Mouse (Mus musculus) kidney, postnatal 36 days (tissue): ENCODE data around the gene Hs1bp3.

Experiments
- DNase-seq, 2 experiments: peaks; one replicate each; pipeline ENCODE4 v3.0.0; 2021 to 2022; ENCODE audit warnings: mixed read lengths in 2 of 2

Gene Hs1bp3

DNA sequence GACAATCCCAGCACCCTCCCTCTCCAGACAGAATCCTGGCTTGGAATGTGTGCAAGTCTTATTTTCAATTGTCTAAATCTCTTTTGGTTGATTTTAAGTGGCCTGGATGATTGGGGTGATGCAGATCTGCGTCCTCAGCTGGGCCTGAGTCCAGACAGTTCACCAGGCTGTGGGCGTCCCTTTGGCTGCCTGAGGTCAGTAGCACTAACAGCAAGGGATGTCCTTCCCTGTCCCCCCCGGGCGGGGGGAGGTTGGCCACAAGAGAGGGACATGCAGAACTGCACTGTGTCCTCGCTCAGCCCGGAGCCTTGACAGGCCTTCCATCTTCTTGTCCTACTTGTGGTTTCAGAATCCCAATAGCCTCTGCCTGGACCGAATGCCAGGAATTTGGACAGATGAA, 52.1 kb downstream of the Hs1bp3 start:
- DNase-seq = peak; percentile 70 to 77

GRCm38 (mm10) chr12:8365905-8366576, 52.8 kb downstream of the Hs1bp3 start:
- no peak for DNase-seq

DNA sequence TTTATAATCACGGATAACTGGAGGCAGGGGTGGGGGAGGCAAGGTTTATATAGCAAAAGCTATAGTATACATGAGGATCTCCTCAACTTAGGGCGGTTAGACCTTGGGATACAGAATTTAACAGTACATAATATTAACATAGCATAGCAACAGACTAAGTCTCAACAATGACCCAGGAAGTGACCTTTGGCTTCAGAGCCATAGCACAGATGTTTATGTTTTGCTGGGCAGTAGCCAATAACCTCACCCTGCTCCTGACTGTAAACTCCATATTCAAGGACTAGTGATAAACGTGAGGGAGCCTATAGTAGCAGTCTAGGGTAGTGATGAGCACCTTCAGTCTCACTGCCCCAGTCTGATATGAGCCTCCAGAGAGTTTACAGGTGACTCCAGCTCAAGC, 53.5 kb downstream of the Hs1bp3 start:
- no peak for DNase-seq

DNA sequence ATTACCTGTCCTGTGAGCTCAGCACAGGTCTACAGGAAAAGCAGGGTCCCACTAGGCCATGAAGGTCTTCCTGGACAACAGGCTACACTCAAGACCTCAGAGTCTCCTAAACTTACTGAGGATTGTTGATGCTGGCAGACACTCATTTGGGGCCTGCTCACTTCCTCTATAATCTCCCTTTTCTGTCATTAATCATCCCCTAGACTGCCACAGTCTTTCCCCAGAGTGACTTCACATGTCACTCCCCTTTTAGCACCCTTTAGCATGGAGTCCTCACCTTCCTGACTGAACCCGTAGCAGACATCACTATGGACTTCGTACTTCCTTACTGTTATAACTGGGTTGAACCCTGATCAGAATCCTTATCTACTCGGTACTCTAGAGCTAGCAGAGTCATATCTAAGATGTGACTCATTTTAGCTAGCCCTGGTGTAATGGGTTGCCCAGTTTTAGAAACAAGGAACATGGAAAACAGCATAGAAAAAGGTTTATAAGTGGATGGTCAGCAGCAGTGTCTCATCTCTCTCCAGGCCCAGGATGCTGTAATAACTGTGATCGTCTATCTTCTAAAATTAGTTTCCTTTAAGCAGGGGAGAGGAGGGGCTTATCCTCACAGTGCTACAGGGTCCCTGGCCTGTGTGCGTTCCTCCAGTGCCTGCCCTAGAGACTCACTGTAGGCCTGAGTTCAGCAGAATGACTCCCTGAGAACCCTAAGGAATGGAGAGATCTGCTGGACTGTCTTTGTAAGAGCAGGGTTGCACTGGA, 58.7 kb downstream of the Hs1bp3 start:
- no peak for DNase-seq

DNA sequence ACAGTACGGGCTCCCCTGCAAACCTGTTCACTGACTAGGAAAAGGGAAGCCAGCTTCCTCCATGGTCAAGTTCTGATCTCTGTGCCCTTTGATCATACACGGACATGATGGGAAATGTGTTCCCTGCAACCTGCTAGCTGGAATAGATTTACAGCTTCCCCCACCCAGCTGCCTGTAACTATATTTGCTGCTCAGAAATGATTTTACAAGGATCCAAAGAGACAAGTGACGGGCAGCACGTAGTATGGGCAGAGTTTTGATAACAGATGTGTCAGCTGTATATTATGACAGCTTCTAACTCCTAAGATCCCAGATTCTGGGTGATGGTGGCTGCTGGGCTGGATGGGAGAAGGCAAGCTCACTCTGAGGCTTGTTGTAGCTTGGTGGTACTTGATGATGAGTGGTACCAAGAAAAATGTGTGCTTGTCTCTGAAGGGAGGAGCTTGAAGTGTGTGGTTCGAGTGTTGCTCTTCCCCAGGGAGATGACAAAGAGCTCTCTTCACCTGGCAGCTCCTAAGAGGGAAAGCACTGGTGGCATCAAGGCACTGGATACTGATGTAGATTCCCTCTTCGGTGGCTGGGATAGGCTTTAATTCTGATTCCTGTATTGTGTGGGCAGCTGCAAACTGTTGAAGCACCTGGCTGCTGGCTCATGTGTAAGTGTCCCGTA, 59.4 kb downstream of the Hs1bp3 start:
- no peak for DNase-seq

- peak; percentile 55 to 71 for DNase-seq
Observed at GRCm38 (mm10) chr12:8373741-8374140, 60.5 kb downstream of the Hs1bp3 start.

- DNase-seq = no peak
Observed at GRCm38 (mm10) chr12:8377169-8377568, 63.9 kb downstream of the Hs1bp3 start.

GRCm38 (mm10) chr12:8377955-8378620, 64.9 kb downstream of the Hs1bp3 start:
- DNase-seq = no peak

GRCm38 (mm10) chr12:8379795-8380521, 66.7 kb downstream of the Hs1bp3 start:
- DNase-seq = peak; percentile 94 to 98

DNA sequence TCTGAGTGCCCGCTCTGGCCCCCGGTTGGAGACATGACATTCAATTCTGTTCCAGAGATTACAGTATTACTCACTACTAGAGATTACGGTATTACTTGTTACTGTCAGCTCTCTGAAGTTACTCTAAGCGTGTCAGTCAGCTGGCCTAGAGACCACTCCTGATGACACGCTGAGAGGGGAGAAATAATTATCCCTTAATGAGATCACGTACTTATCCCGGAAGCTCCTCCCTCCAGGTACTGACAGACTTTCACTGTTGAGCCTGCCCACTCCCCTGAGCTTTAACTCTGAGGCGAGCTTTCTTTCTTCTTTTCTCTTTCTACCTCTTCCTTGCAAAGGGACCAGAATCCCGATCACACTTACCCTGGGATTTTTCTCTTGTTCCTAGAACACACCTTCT, 67.7 kb downstream of the Hs1bp3 start:
- DNase-seq = no peak

GRCm38 (mm10) chr12:8381940-8382339, 68.7 kb downstream of the Hs1bp3 start:
- DNase-seq = no peak

- no peak for DNase-seq
Observed at GRCm38 (mm10) chr12:8383822-8384221, 70.6 kb downstream of the Hs1bp3 start.

GRCm38 (mm10) chr12:8386451-8387011, 73.3 kb downstream of the Hs1bp3 start:
- DNase-seq = peak; percentile 50 to 55

DNA sequence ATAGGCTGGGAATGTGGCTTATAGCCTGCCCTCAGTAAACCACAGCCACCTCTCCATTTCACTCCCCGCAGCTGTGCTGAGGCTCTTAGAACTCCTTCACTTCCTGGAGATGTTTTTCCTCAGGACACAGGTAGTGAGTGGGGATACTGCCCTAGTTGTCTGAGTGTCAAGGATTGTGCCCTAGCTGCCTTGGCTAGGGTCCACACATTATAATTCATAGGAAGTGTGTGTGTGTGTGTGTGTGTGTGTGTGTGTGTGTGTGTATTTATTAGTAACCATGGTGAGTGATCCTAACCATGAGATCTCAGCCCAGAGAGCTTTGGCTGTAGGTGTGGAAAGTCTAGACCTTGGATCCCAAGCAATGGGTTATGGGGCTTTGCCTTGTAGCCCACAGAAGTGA, 74.0 kb downstream of the Hs1bp3 start:
- no peak for DNase-seq

- DNase-seq = no peak
Observed at GRCm38 (mm10) chr12:8388529-8389414, 75.5 kb downstream of the Hs1bp3 start.

DNA sequence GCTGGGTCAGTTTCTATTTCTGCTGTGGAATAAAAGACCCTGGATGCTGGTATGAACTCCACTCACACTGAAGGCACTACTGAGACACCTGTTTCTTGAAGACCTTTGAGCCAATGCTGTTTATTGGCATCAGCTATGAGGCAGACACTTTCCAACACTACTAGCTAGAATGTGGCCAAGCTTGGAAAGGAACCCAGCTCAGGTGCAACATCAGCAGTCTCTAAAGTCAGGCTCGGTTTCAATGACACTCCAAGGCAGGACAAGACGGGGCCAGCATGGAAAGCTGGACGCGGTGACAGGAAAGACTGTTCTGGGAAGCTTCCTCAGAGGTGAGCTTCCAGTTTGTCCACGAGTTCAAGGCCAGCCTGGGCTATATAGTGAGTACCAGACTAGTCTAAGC, 80.0 kb downstream of the Hs1bp3 start:
- peak in 1 of 2 experiments; percentile 28 for DNase-seq
